Mouse (Mus musculus) spleen, adult 2 months (tissue): ENCODE measurements around the gene Arhgap22.

ENCODE experiments used
- CTCF ChIP-seq: fragments of 200-500 bp; IDR thresholded peaks from 2 replicates; pipeline ENCODE4 v1.5.1; 2011; ENCODE audit warnings: mild to moderate bottlenecking, inconsistent platforms; ENCODE audit not compliant: insufficient read depth, insufficient read length, insufficient replicate concordance; ENCODE audit errors: extremely low read depth
- POLR2A ChIP-seq: fragments of 200-500 bp; IDR thresholded peaks from 2 replicates; pipeline ENCODE4 v1.6.1; 2011; ENCODE audit warnings: low read depth, low read length, inconsistent platforms

DNA sequence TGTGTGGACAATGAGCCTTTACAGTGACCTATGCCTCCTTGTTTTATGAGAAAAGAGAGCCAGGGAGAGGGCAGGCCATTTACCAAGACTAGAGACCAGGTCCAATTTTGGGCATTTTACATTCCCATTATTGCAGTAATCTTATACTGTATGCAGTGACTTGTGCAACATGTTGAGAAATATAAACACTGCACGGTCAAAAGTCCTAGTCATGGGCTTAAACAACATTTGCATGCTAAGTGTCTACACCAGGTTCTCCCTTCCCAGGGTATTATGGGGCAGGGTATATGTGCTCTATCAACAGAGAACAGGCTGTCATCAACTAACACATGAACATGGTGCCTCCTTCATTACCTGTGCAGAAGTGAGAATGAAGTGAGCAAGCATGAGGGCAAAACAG lies 160.3 kb downstream of the Arhgap22 start:
- TF ChIP-seq CTCF (no peak), POLR2A (no peak)
